Mouse (Mus musculus): ENCODE results near the gene Trak1. TPM values are rescaled to one million over a fixed set of nuclear protein-coding genes. Genes with fewer than 3 reads are reported as not detected.

The Trak1 gene
- total and polyA plus RNA-seq, 3 experiments: 8.2 to 28.6 (median 18.1) TPM

- H3K27ac ChIP-seq (ENCODE audit: insufficient read depth, low read depth): no peak overlapping the region
- H3K9ac ChIP-seq (ENCODE audit: insufficient read depth, low read depth): no peak overlapping the region
- no peak for DNase-seq (ENCODE audit: extremely low read depth)
- no peaks in the 10 kb centered on the region for H3K27me3 ChIP-seq (replicated peaks)
- no peak overlapping the region for H3K4me3 ChIP-seq (replicated peaks in 1 of 3; ENCODE audit: low read depth in 2 of 3, low read length in 2 of 3, poor library complexity in 1 of 3)
- in situ Hi-C loops (cut with MboI; ENCODE audit: low pct_ligation_motif_present, low pct_unique_long_range_greater_than_20kb, low sequenced_read_pairs): no loop called here
- TF ChIP-seq KAT2A (IDR thresholded peaks at IDR 0.05; ENCODE audit: insufficient replicate concordance, low read length): no peak
- TF ChIP-seq USF2 (conservative IDR thresholded peaks at IDR 0.05; ENCODE audit: low read depth, low read length): no peak
- no peak for TF ChIP-seq ELF1 (IDR thresholded peaks at IDR 0.05; ENCODE audit: low read depth, low read length)
- TF ChIP-seq ZMIZ1 (IDR thresholded peaks at IDR 0.05; ENCODE audit: low read depth, low read length): no peak
- no peak for TF ChIP-seq CHD1 (IDR thresholded peaks at IDR 0.05; ENCODE audit: low read depth, low read length)
- no peak for TF ChIP-seq UBTF (IDR thresholded peaks at IDR 0.05; ENCODE audit: low read depth, low read length)
- no peak for TF ChIP-seq E2F4 (IDR thresholded peaks at IDR 0.05; ENCODE audit: insufficient replicate concordance, low read depth, low read length)
- TF ChIP-seq IRF4 (IDR thresholded peaks at IDR 0.05; ENCODE audit: low read depth, low read length): no peak
- no peak for TF ChIP-seq MXI1 (IDR thresholded peaks at IDR 0.05; ENCODE audit: low read depth, low read length)
- TF ChIP-seq RCOR1 (conservative IDR thresholded peaks at IDR 0.05; ENCODE audit: low read depth, low read length): no peak
- H3K9me3 ChIP-seq (replicated peaks; ENCODE audit: low read length): no peaks in the 10 kb centered on the region
- dilution Hi-C loops (cut with MboI; ENCODE audit: extremely low pct_ligation_motif_present, extremely low pct_unique_long_range_greater_than_20kb, low sequenced_read_pairs): no loop called here
- peaks cover 2 to 39% of the 10 kb centered on the region in 2 experiments for H3K36me3 ChIP-seq (replicated peaks in 1 of 2; ENCODE audit: control insufficient read depth in 1 of 2, insufficient read depth in 1 of 2, low read length in 1 of 2)
- peaks cover 0 to 13% of the 10 kb centered on the region in 2 experiments; a peak in 2 of 4 replicates for H3K4me1 ChIP-seq (ENCODE audit: control insufficient read depth in 1 of 2, insufficient read depth in 2 of 2)
- H3K79me2 ChIP-seq (replicated peaks; ENCODE audit: control insufficient read depth, extremely low read depth, insufficient read depth, poor library complexity, severe bottlenecking): no peaks in the 10 kb centered on the region
- no peak overlapping the region for H3K4me2 ChIP-seq (ENCODE audit: insufficient read depth, low read depth, poor library complexity, severe bottlenecking)
Measured at GRCm38 (mm10) chr9:121426902-121427301, 129.6 kb downstream of the Trak1 start.

DNA sequence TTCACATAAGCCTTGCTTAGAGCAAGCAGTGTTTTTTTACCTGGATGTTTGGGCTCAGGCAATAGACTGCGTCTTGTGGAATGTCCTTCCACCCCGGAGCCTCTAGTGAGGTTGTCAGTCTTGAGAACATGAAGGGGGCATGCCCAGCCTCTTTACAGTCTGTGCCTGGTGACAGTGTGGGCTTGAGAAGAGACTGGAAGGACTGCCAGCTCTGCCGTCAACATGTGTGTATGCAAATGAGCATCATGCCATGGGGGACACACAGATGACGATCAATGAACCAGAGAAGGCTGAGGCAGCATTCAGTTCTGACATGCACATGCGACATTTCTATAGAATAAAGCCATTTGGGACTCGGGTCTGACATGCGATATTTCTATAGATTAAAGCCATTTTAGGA lies 132.3 kb downstream of the Trak1 start:
- TF ChIP-seq TBP (conservative IDR thresholded peaks at IDR 0.05; ENCODE audit: low read depth, low read length) (no peak), ETS1 (conservative IDR thresholded peaks at IDR 0.05; ENCODE audit: low read depth, low read length) (no peak), ZNF384 (IDR thresholded peaks at IDR 0.05; ENCODE audit: low read depth, low read length) (no peak), RCOR1 (conservative IDR thresholded peaks at IDR 0.05; ENCODE audit: low read depth, low read length) (no peak), EP300 (IDR thresholded peaks at IDR 0.05; ENCODE audit: low read length) (no peak), UBTF (IDR thresholded peaks at IDR 0.05; ENCODE audit: low read depth, low read length) (no peak), CHD1 (IDR thresholded peaks at IDR 0.05; ENCODE audit: low read depth, low read length) (no peak), TCF12 (IDR thresholded peaks at IDR 0.05; ENCODE audit: low read depth, low read length) (no peak), MAZ (IDR thresholded peaks at IDR 0.05; ENCODE audit: low read depth, low read length) (no peak), JUN (IDR thresholded peaks at IDR 0.05; ENCODE audit: insufficient read depth, low read depth, low read length) (no peak), PAX5 (IDR thresholded peaks at IDR 0.05; ENCODE audit: low read length) (no peak), KAT2A (IDR thresholded peaks at IDR 0.05; ENCODE audit: insufficient replicate concordance, low read length) (no peak), ZC3H11A (IDR thresholded peaks at IDR 0.05; ENCODE audit: low read depth, low read length) (no peak), GABPA (IDR thresholded peaks at IDR 0.05; ENCODE audit: insufficient replicate concordance, low read depth, low read length) (no peak), USF2 (conservative IDR thresholded peaks at IDR 0.05; ENCODE audit: low read depth, low read length) (no peak), SMC3 (IDR thresholded peaks at IDR 0.05; ENCODE audit: low read depth, low read length) (no peak), CHD2 (IDR thresholded peaks at IDR 0.05; ENCODE audit: low read length) (no peak), POLR2AphosphoS2 (IDR thresholded peaks at IDR 0.05; ENCODE audit: low read depth, low read length) (no peak)
- in situ Hi-C loops (cut with MboI; ENCODE audit: low pct_ligation_motif_present, low pct_unique_long_range_greater_than_20kb, low sequenced_read_pairs): no loop called here
- Histone ChIP-seq H3K27me3 (replicated peaks) (no peaks in the 10 kb centered on the region), H3K36me3 (replicated peaks in 1 of 2; ENCODE audit: control insufficient read depth in 1 of 2, insufficient read depth in 1 of 2, low read length in 1 of 2) (peaks cover 9 to 53% of the 10 kb centered on the region in 2 experiments), H3K4me1 (ENCODE audit: control insufficient read depth in 1 of 2, insufficient read depth in 2 of 2) (peaks cover 0 to 9% of the 10 kb centered on the region in 2 experiments; a peak in 2 of 4 replicates), H3K4me2 (ENCODE audit: insufficient read depth, low read depth, poor library complexity, severe bottlenecking) (no peak overlapping the region), H3K4me3 (replicated peaks in 1 of 3; ENCODE audit: low read depth in 2 of 3, low read length in 2 of 3, poor library complexity in 1 of 3) (no peak overlapping the region), H3K9me3 (replicated peaks; ENCODE audit: low read length) (no peaks in the 10 kb centered on the region), H3K79me2 (replicated peaks; ENCODE audit: control insufficient read depth, extremely low read depth, insufficient read depth, poor library complexity, severe bottlenecking) (no peaks in the 10 kb centered on the region), H3K9ac (ENCODE audit: insufficient read depth, low read depth) (no peak overlapping the region), H3K27ac (ENCODE audit: insufficient read depth, low read depth) (no peak overlapping the region)
- peak; percentile 10 for DNase-seq (ENCODE audit: extremely low read depth)
- dilution Hi-C loops (cut with MboI; ENCODE audit: extremely low pct_ligation_motif_present, extremely low pct_unique_long_range_greater_than_20kb, low sequenced_read_pairs): no loop called here
